Mouse (Mus musculus) CH12.LX (cell line): ENCODE results near the gene Pcgf5. TPM values are rescaled to one million over a fixed set of nuclear protein-coding genes. Genes with fewer than 3 reads are reported as not detected.
"Not testable (repeated sequence)": the region's sequence is repeated elsewhere in the genome, so short reads cannot be mapped to it uniquely, and the experiment has no call there.

Experiments
- DNase-seq: peaks from one replicate; pipeline ENCODE4 v3.0.0-alpha.2; 2013; ENCODE audit errors: extremely low read depth
- H3K27ac ChIP-seq: 2 replicates; pipeline ENCODE4 v1.5.1; 2012; ENCODE audit warnings: low read depth, mild to moderate bottlenecking, control low read depth, moderate library complexity; ENCODE audit not compliant: insufficient read depth
- H3K27me3 ChIP-seq: replicated peaks from 2 replicates; pipeline ENCODE3; 2012; ENCODE audit warnings: inconsistent platforms
- H3K36me3 ChIP-seq, 2 experiments: replicated peaks in 1 of 2; 2 replicates each; pipeline versions ENCODE3 to v1.6.1; 2012; ENCODE audit warnings: inconsistent platforms in 1 of 2, low read length in 1 of 2, mild to moderate bottlenecking in 1 of 2, mixed read lengths in 1 of 2, moderate library complexity in 1 of 2; ENCODE audit not compliant: control insufficient read depth in 1 of 2, insufficient read depth in 1 of 2
- H3K4me1 ChIP-seq, 2 experiments: 2 replicates each; pipeline ENCODE4 v1.6.1; 2012; ENCODE audit warnings: inconsistent platforms in 1 of 2, moderate library complexity in 1 of 2; ENCODE audit not compliant: insufficient read depth in 2 of 2, control insufficient read depth in 1 of 2
- H3K4me2 ChIP-seq: 2 replicates; pipeline ENCODE4 v1.6.1; 2012; ENCODE audit warnings: low read depth, mild to moderate bottlenecking, control low read depth; ENCODE audit not compliant: poor library complexity, insufficient read depth, severe bottlenecking
- H3K4me3 ChIP-seq, 3 experiments: fragments of 150-350 bp in 1 of 3; sonication (generic) in 1 of 3; replicated peaks in 1 of 3; 2 replicates each; pipeline versions ENCODE3 to v1.5.1; 2011 to 2012; ENCODE audit warnings: low read depth in 2 of 3, low read length in 2 of 3, mild to moderate bottlenecking in 2 of 3, moderate library complexity in 2 of 3, control low read depth in 1 of 3, improper control_type of control experiment in 1 of 3, inconsistent platforms in 1 of 3, mixed read lengths in 1 of 3; ENCODE audit not compliant: poor library complexity in 1 of 3
- H3K79me2 ChIP-seq: replicated peaks from 2 replicates; pipeline ENCODE4 v1.6.1; 2012; ENCODE audit warnings: mild to moderate bottlenecking, moderate library complexity; ENCODE audit not compliant: control insufficient read depth, poor library complexity, insufficient read depth, severe bottlenecking; ENCODE audit errors: extremely low read depth
- H3K9ac ChIP-seq: 2 replicates; pipeline ENCODE4 v1.6.1; 2012; ENCODE audit warnings: low read depth, mild to moderate bottlenecking, control low read depth, moderate library complexity; ENCODE audit not compliant: insufficient read depth
- H3K9me3 ChIP-seq: replicated peaks from 2 replicates; pipeline ENCODE3; 2012; ENCODE audit warnings: low read length, inconsistent platforms, mixed read lengths
- ELF1 ChIP-seq: IDR thresholded peaks from 2 replicates; pipeline ENCODE4 v1.6.1; 2014; ENCODE audit warnings: low read depth, mild to moderate bottlenecking, inconsistent platforms, low read length, improper control_type of control experiment
- ETS1 ChIP-seq: conservative IDR thresholded peaks from 2 replicates; pipeline ENCODE4 v1.6.1; 2012; ENCODE audit warnings: low read depth, mild to moderate bottlenecking, inconsistent platforms, low read length, improper control_type of control experiment, moderate library complexity
- GABPA ChIP-seq: IDR thresholded peaks from 2 replicates; pipeline ENCODE4 v1.6.1; 2012; ENCODE audit warnings: low read depth, low read length, improper control_type of control experiment, inconsistent platforms; ENCODE audit not compliant: insufficient replicate concordance
- HCFC1 ChIP-seq: IDR thresholded peaks from 2 replicates; pipeline ENCODE4 v1.6.1; 2012; ENCODE audit warnings: low read depth, mild to moderate bottlenecking, inconsistent platforms, low read length, improper control_type of control experiment
- JUN ChIP-seq: IDR thresholded peaks from 2 replicates; pipeline ENCODE4 v1.6.1; 2011; ENCODE audit warnings: low read depth, mild to moderate bottlenecking, low read length, improper control_type of control experiment, moderate library complexity; ENCODE audit not compliant: insufficient read depth
- KAT2A ChIP-seq: IDR thresholded peaks from 2 replicates; pipeline ENCODE4 v1.6.1; 2012; ENCODE audit warnings: low read length, improper control_type of control experiment, inconsistent platforms; ENCODE audit not compliant: insufficient replicate concordance
- MEF2A ChIP-seq: IDR thresholded peaks from 2 replicates; pipeline ENCODE4 v1.6.1; 2014; ENCODE audit warnings: low read depth, mild to moderate bottlenecking, inconsistent platforms, low read length, improper control_type of control experiment, borderline replicate concordance
- MXI1 ChIP-seq: IDR thresholded peaks from 2 replicates; pipeline ENCODE4 v1.6.1; 2011; ENCODE audit warnings: mild to moderate bottlenecking, low read depth, low read length, improper control_type of control experiment
- NELFE ChIP-seq: IDR thresholded peaks from 2 replicates; pipeline ENCODE4 v1.6.1; 2011; ENCODE audit warnings: low read depth, low read length, improper control_type of control experiment
- POLR2A ChIP-seq: IDR thresholded peaks from 2 replicates; pipeline ENCODE4 v1.6.1; 2011; ENCODE audit warnings: low read depth, mild to moderate bottlenecking, improper control_type of control experiment, low read length
- RAD21 ChIP-seq: IDR thresholded peaks from 2 replicates; pipeline ENCODE4 v1.6.1; 2011; ENCODE audit warnings: low read depth, mild to moderate bottlenecking, low read length, improper control_type of control experiment, moderate library complexity
- SMC3 ChIP-seq: IDR thresholded peaks from 2 replicates; pipeline ENCODE4 v1.6.1; 2011; ENCODE audit warnings: low read depth, low read length, improper control_type of control experiment
- UBTF ChIP-seq: IDR thresholded peaks from 2 replicates; pipeline ENCODE4 v1.6.1; 2012; ENCODE audit warnings: low read depth, mild to moderate bottlenecking, inconsistent platforms, low read length, improper control_type of control experiment, moderate library complexity
- USF1 ChIP-seq: IDR thresholded peaks from 2 replicates; pipeline ENCODE4 v1.6.1; 2014; ENCODE audit warnings: low read depth, mild to moderate bottlenecking, inconsistent platforms, low read length, improper control_type of control experiment
- ZC3H11A ChIP-seq: IDR thresholded peaks from 2 replicates; pipeline ENCODE4 v1.6.1; 2012; ENCODE audit warnings: low read depth, mild to moderate bottlenecking, inconsistent platforms, low read length, improper control_type of control experiment
- ZKSCAN1 ChIP-seq: IDR thresholded peaks from 2 replicates; pipeline ENCODE4 v1.6.1; 2012; ENCODE audit warnings: low read depth, inconsistent platforms, low read length, improper control_type of control experiment, borderline replicate concordance
- dilution Hi-C: fragments of 300-500 bp; cut with MboI; formaldehyde crosslinking; loops from 2 replicates; pipeline ENCODE4 v1.14.3; 2020; ENCODE audit warnings: low sequenced_read_pairs; ENCODE audit not compliant: extremely low pct_unique_long_range_greater_than_20kb, extremely low pct_ligation_motif_present
- in situ Hi-C: fragments of 300-500 bp; cut with MboI; formaldehyde crosslinking; loops from 3 replicates; pipeline ENCODE4 v1.14.3; 2019; ENCODE audit warnings: low sequenced_read_pairs, low pct_ligation_motif_present, low pct_unique_long_range_greater_than_20kb, mixed read lengths
- polyA plus RNA-seq: library from polyadenylated mRNA; unstranded; fragments of >175 nt; gene quantifications from 2 replicates; pipeline ENCODE4 v1.2.1, GENCODE M21; 2012; ENCODE audit warnings: low read depth; ENCODE audit not compliant: insufficient read length
- total RNA-seq, 2 experiments: library from RNA; depleted of rRNA; stranded (reverse); fragments of 300-350 nt in 1 of 2; fragments of >200 nt in 1 of 2; gene quantifications; 2 replicates each; pipeline ENCODE4 v1.2.3; 2012 to 2014

Pcgf5 gene
- total and polyA plus RNA-seq, 3 experiments: 17.4 to 28.9 (median 20.6) TPM

- Histone ChIP-seq H3K4me1 (peaks cover 0 to 12% of the 10 kb centered on the region in 2 experiments; a peak in 2 of 4 replicates), H3K36me3 (peaks cover 29 to 31% of the 10 kb centered on the region in 2 experiments)
- in situ Hi-C loops, H3K9ac ChIP-seq, H3K79me2 ChIP-seq, DNase-seq, H3K9me3 ChIP-seq, H3K27ac ChIP-seq, H3K27me3 ChIP-seq, dilution Hi-C loops, H3K4me3 ChIP-seq, H3K4me2 ChIP-seq: not testable (repeated sequence)
Observed at GRCm38 (mm10) chr19:36452210-36452609, 104.1 kb downstream of the Pcgf5 start.

- H3K4me2 ChIP-seq: no peak overlapping the region
- H3K4me1 ChIP-seq: peaks cover 0 to 12% of the 10 kb centered on the region in 2 experiments; a peak in 2 of 4 replicates
- no peaks in the 10 kb centered on the region for H3K27me3 ChIP-seq
- no peak overlapping the region for H3K27ac ChIP-seq
- no peaks in the 10 kb centered on the region for H3K9me3 ChIP-seq
- DNase-seq: no peak
- no peak for TF ChIP-seq KAT2A
- no peak for TF ChIP-seq USF1
- TF ChIP-seq SMC3: no peak
- no peak for TF ChIP-seq ZC3H11A
- TF ChIP-seq RAD21: no peak
- no peak for TF ChIP-seq MXI1
- TF ChIP-seq ZKSCAN1: no peak
- TF ChIP-seq MEF2A: no peak
- TF ChIP-seq JUN: no peak
- TF ChIP-seq ETS1: no peak
- no peak for TF ChIP-seq HCFC1
- no peak for TF ChIP-seq ELF1
- no peak for TF ChIP-seq POLR2A
- no peak for TF ChIP-seq NELFE
- no peak for TF ChIP-seq GABPA
- TF ChIP-seq UBTF: no peak
- TF ChIP-seq, all 38 proteins: peak for 0
- H3K79me2 ChIP-seq: no peaks in the 10 kb centered on the region
- dilution Hi-C loops: no loop called here
- H3K36me3 ChIP-seq: peaks cover 27 to 28% of the 10 kb centered on the region in 2 experiments
- H3K4me3 ChIP-seq: no peak overlapping the region
- in situ Hi-C loops: no loop called here
- H3K9ac ChIP-seq: no peak overlapping the region
Observed at GRCm38 (mm10) chr19:36453451-36453850, 105.3 kb downstream of the Pcgf5 start.
